Mouse (Mus musculus) cerebellum, adult 2 months (tissue): ENCODE results near the gene Gfpt2.

ENCODE experiments used
- CTCF ChIP-seq: fragments of 200-500 bp; IDR thresholded peaks from 2 replicates; pipeline ENCODE4 v1.5.1; 2011; ENCODE audit warnings: low read depth, mild to moderate bottlenecking, control low read depth, low read length, moderate library complexity, borderline replicate concordance; ENCODE audit not compliant: insufficient read depth
- POLR2A ChIP-seq: fragments of 200-500 bp; IDR thresholded peaks from 2 replicates; pipeline ENCODE4 v1.6.1; 2011; ENCODE audit warnings: low read length, control low read depth, borderline replicate concordance; ENCODE audit not compliant: insufficient read depth

DNA sequence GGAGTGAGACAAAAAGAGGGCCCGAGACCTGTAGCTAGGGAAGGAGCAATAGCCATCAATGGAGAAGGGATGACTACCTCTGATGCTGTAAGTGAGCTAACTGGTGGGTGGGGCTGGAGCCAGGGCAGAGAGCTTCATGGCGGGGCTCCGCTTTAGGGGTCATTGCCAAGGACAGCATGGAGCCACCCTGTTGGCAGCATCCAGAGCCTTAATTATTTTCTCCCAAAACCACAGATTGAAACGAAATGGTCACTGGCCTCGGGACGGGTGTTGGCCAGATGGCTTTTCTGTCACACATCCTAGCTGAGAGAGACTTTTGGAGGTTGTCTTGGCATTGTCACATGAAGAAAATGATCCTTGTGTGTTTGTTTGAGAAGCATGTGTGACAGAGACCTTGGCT, 15.1 kb upstream of the Gfpt2 start:
- TF ChIP-seq CTCF = no peak
- no peak for TF ChIP-seq POLR2A
